Mouse (Mus musculus): ENCODE data around the gene Gabarap. TPM values are rescaled to one million over a fixed set of nuclear protein-coding genes. Genes with fewer than 3 reads are reported as not detected.

Gabarap gene
- total RNA-seq, 2 experiments from 2014 or later: 194 to 232 TPM

DNA sequence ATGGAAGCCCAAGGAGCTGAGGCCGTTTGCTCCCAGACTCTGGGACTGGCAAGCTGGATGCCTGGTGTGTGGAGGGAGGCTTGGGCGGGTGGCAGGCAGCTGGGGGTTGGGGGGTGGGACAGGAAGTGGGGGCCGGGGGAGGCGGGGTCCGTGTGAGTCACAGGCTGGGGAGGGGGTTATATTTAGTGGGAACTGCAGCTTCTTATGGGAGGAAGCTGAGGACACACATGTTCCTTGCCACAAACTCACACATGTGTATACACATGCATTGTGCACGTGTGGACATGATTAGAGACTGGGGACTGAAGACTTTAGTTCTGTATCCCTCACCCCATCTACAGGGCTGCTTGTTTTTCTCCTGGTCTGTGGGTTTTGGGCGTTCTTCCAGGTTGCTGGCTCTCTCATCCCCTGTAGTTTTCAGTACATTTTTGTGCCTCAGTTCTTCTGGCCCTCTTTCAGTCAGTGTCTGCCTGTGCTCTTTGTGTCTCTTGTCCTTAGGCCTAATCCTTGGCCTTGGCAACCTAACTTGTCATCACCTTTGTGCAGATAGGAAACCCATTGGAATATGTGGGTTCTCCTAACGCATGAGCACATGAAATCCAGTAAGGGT is 29.2 kb downstream of the Gabarap start:
- TF ChIP-seq CTCF (IDR thresholded peaks at IDR 0.05): no peak
- intact Hi-C loops (cut with DNase I): no loop called here
- peak overlapping the region; percentile 79 for H3K27ac ChIP-seq
- peak overlapping the region; percentile 72; the same call in 1 of the 2 replicates for H3K4me3 ChIP-seq
- no peak for DNase-seq

DNA sequence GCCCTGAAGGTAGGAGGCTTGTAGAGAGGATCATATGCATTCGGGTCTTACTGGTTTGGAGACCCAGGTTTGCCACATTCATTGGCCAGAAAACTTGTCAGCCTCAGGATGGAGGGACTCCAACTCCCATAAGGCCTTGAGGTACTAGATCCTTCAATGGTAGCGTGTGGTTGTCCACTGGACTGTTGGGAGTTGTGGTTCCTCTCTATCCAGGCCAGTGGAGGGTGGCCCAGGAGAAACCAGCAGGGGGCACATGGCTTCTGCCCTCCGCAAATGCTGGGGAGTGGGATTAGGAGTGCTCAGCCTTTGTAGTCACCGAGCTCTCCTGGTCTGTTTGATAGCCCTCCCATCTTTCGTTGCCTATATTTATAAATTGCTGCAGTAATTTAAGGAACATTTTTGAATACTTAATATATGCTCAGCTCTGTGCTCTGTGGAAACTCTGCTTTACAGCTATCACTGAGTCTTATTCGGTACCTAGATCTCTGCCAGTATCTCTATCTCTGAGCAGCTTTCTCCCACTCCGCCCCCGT is 29.9 kb downstream of the Gabarap start:
- DNase-seq: peak; percentile 83
- peak overlapping the region; percentile 86 for H3K27ac ChIP-seq
- intact Hi-C loops (cut with DNase I): no loop called here
- H3K4me3 ChIP-seq: peak overlapping the region; percentile 72
- TF ChIP-seq CTCF (IDR thresholded peaks at IDR 0.05): peak; percentile 78

DNA sequence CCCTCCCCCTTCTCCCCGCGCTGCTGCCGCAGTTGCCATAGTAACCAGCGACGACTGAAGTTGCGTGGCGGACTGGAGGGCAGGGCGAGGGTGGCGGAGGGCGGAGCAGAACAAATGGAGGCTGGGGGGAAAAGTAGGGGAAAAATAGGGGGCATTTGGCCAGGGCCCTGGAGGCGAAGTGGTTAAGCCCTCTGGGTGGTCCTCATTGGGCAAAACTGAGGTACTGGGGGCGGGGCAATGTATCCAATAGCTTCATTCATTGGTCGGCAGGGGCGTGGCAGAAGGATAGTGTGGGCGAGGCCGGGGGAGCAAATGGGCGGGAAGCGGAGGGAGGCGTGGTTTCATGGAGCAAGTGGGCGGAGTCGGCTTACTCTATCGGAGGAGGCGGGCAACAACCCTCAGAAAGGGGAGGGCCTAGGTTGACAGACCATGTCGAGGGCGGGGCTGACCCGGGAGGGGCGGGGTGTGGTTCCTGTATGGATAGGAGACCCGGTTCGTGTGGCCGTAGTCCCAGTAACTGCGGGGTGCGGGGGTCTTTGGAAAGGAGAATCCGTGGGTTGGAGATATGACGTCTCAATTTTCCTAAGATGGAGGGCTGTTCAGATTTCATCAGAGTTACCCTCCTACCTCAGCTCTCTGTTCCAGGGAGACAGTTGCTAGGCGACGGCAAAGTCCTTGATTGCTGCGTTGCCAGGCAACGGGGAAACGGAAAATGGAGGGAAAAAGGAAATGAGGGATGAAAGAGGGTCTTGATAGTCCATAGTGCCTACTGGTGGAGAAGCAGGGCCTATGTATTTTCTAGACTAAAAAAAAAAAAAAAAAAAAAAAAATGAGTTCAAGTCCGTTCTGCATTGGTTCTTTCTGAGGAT is 30.6 kb downstream of the Gabarap start:
- DNase-seq: peak; percentile 98
- TF ChIP-seq CTCF (IDR thresholded peaks at IDR 0.05): no peak
- H3K4me3 ChIP-seq: peak overlapping the region; percentile 72
- peak overlapping the region; percentile 86 for H3K27ac ChIP-seq
- intact Hi-C loops (cut with DNase I): no loop called here

DNA sequence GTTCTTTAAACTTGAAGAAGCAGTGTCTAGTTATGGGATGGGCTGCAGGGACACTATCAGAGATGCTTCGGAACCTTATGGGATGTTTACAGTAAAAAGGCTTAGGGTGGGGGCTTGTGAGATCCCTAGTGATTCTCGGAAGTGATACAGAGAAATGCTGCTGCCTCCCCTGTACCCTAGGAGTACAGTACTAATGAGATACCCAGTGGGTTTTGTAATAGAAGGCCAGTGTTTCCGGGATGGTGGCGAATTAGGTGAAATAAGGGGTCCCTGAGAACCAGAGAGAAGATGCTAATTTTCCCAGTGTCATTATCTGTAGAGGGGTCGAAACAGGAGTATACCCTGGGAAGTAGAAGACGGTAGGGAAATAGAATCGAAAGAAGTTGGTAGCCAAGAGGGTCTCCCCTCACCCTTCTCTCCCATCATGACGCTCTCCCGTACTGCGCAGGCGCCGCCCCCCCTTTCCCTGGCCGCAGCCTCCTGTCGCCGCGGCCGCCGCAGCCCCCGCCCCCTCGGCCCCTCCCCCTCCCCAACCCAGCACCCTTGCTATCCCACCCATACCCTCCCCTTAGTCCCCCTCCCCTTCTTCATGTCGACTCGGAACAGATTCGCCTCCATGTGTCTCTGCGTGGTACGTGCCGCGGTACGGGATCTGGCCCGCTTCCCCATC is 32.7 kb downstream of the Gabarap start:
- DNase-seq: peak; percentile 49
- intact Hi-C loops (cut with DNase I): no loop called here
- TF ChIP-seq CTCF (IDR thresholded peaks at IDR 0.05): no peak
- Histone ChIP-seq H3K4me3 (peak overlapping the region; percentile 62), H3K27ac (peak overlapping the region; percentile 10; the same call in 1 of the 2 replicates)

DNA sequence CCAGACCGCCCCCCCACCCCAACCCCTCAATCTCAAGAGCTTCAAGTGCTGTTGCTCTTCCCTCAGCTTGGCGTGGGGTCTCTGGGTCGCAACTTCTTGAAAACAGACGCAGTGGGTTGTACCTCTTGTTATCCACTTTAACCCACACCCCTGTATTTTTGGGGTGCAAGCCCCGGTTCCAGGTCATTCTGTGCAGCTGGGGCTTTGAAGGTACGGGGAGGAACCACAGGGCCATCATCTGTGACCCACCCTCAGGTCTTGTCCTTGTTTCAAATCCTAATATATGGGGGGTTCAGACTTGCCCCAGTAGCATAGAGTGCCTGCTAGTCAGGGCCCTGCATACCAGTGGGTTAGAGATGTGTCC is 33.2 kb downstream of the Gabarap start:
- Histone ChIP-seq H3K27ac (no peak overlapping the region; the same call in 1 of the 2 replicates), H3K4me3 (peak overlapping the region; percentile 62)
- intact Hi-C loops (cut with DNase I): no loop called here
- no peak for TF ChIP-seq CTCF (IDR thresholded peaks at IDR 0.05)
- no peak for DNase-seq

DNA sequence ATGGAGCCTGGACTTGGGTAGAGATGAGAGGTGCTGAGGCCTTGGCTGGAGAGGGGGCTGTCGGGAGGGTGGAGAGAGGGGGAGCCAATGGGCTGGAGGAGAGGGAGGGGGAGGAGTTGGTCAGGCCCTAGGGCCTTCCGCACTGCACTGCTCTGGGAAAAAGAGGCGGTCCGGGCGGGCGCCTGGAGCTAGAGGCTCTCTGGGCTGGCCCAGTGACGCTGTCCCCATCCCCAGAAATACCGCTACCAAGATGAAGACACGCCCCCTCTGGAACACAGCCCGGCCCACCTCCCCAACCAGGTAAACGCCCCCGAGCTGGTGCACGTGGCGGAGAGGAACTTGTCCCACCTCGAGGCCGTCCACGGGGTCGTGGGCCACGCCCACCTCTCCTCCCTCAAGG is 35.7 kb downstream of the Gabarap start:
- no peak for TF ChIP-seq CTCF (IDR thresholded peaks at IDR 0.05)
- peak; percentile 80 for DNase-seq
- Histone ChIP-seq H3K27ac (peak overlapping the region; percentile 82), H3K4me3 (peak overlapping the region; percentile 69)
- intact Hi-C loops (cut with DNase I): no loop called here

DNA sequence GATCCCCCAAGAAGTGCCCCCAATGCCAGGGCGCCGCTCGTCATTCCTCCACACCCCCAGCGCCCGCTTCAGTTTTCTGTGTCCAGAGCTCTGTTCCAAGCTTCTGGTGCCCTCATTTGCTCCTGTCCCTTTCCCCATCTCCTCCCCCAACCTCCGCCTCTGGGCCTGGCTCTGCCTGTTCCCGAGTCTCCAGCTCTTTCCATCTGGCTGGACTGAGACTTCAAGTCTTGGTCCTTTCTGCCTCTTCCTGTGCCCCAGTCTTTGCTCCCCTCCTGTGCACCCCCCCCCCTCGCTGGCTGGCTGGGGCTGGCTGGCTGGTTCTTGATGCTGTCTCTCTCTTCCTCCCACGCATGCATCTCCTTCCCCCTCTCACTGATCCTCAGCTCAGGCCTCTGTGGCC is 36.5 kb downstream of the Gabarap start:
- DNase-seq: peak; percentile 62
- intact Hi-C loops (cut with DNase I): no loop called here
- peak overlapping the region; percentile 82 for H3K27ac ChIP-seq
- TF ChIP-seq CTCF (IDR thresholded peaks at IDR 0.05): no peak
- peak overlapping the region; percentile 69 for H3K4me3 ChIP-seq

DNA sequence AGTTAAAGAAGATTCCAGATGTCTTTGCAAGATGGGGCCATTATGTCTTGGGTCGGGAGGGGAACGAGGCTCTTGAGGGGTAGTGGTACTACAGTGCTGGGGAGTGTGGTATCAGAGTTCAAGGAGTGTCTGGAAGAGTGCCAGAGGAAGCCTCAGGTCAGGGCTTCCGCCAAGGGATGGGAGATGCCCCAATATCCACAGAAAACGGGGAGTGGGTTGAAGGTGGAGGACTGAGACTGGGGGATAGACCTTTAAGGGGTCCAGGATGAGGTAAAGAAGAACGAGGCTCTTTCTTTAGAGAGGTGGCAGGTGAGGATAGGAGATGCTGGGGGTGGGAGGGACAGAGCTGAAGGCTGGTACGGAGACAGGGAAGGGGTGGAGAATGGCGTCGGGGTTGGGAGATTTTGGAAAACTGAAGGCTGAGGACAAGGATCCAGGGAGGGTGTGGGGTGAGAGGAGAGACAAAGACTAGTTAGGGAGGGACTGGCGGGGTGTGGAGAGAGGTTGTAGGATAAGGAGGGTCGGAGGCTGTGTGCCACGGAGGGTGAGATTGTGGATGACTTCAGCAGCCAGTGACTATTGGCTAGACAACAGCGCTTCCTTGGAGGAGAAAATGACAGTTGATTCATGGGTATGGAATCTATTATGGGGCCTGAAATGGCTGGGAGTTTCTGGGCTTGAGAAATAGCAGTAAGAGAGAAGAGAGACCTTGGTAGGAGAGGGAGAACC is 37.6 kb downstream of the Gabarap start:
- intact Hi-C loops (cut with DNase I): no loop called here
- Histone ChIP-seq H3K27ac (peak overlapping the region; percentile 82), H3K4me3 (peak overlapping the region; percentile 69)
- TF ChIP-seq CTCF (IDR thresholded peaks at IDR 0.05): no peak
- DNase-seq: peak; percentile 51

DNA sequence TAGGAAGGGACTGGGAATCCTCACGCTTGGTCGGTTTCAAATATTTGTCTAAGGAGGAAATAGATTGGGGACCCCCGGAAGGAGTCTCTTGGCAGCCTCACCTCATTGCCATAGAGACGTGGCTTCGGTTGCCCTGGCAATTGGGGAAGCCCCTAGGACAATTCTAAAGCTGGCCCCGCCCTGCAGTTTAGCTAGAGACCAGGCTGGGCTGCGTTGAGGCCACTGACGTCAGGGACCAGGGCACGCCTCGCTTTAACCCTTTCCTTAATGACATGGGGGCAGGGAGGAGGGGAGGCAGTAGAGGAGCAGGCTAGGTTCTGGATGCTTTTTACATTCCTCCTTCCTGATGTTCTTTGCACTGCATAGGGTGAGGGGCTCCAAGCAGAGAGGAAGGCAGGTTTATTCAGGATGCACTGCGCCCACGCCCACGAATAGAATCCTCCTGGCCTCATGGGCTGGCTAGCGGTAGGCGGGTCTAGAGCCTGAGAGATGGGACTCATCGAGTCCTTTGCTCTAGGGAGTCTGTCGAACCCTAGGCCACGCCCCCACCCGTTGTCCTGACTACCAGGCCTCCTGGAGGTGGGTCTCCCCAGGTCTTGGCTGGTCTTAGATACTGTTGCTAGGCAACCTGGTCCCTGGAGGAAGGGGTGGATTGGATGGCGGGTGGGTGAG is 38.3 kb downstream of the Gabarap start:
- peak; percentile 89 for DNase-seq
- no peak for TF ChIP-seq CTCF (IDR thresholded peaks at IDR 0.05)
- Histone ChIP-seq H3K4me3 (peak overlapping the region; percentile 69), H3K27ac (peak overlapping the region; percentile 82)
- intact Hi-C loops (cut with DNase I): no loop called here

DNA sequence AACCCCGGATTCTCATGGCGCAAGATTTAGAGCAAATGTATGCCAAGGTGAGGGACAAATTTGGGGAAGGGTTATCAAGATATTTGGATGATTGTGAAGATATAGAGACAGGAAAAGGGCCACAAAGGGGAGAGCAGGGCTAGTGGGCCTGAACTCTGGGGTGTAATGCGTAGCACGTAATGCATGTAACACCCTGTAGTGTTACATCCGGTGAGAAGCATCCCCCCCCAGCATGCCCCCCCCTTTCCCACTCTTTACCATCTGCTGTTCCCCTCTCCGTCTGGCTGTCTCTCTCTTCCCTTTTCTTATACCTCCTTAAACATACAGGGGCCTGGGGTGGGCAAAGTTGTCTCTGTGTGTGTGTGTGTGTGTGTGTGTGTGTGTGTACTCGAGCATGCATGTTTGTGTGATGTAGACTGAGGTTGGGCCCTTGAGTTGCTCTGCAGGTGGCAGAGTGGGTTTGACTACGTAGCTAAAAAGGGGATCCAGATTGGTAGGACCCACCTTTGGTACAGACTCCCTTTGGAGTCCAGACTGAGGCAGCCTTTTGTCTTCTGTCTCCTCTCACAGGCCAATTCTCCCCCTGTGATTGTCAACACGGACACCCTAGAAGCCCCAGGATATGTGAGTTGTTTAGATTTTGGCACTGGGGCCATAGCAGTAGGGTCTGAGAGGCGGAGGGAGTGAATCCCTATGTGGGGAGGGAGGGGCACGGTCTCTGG is 39.0 kb downstream of the Gabarap start:
- no peak for DNase-seq
- H3K27ac ChIP-seq: peak overlapping the region; percentile 82
- intact Hi-C loops (cut with DNase I): no loop called here
- no peak for TF ChIP-seq CTCF (IDR thresholded peaks at IDR 0.05)
- peak overlapping the region; percentile 69 for H3K4me3 ChIP-seq

DNA sequence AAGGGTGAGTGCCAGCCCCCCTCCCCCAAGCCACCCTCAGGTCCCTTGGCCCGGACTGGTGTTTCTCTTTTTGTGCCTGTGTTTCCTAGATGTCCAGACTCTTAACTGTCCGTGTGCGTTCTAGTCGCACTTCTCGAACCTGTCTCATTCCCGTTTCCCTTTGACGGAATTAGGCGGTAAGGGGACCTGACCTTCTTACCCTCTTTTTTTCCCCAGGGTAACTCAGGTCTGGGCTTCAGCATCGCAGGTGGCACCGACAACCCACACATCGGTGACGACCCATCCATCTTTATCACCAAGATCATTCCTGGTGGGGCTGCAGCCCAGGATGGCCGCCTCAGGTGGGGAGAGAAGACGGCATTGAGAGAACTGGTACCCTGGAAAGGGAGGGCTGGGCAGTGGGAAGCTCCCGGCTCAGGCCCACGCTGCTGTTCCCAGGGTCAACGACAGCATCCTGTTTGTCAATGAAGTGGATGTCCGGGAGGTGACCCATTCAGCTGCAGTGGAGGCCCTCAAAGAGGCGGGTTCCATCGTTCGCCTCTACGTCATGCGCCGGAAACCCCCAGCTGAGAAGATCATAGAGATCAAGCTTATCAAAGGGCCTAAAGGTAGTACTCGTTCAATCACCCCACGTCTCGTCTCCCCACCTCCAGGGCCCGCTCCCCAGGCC is 39.8 kb downstream of the Gabarap start:
- intact Hi-C loops (cut with DNase I): no loop called here
- no peak for TF ChIP-seq CTCF (IDR thresholded peaks at IDR 0.05)

More for the DNA sequence above, 39.8 kb downstream of the Gabarap start:
- DNase-seq: no peak
- no peak overlapping the region for H3K27ac ChIP-seq
- H3K4me3 ChIP-seq: no peak overlapping the region
